Mouse (Mus musculus): ENCODE data around the gene 1700001C19Rik.

- TF ChIP-seq NANOG (IDR thresholded peaks at IDR 0.05; ENCODE audit: borderline replicate concordance, low read length) (no peak), CTCF (conservative IDR thresholded peaks at IDR 0.05; ENCODE audit: low read length) (no peak)
Observed at GRCm38 (mm10) chr17:47462209-47462608, 25.0 kb upstream of the 1700001C19Rik start.

Data from E14TG2a.4 (cell line).